ENCODE assay signal across 33 mouse cellular contexts in genomic region chr11:68597912-68598311, GRCm38 (mm10). TPM values are rescaled to one million over a fixed set of nuclear protein-coding genes. Genes with fewer than 3 reads are reported as not detected.
"Had no signal": no experiment of that assay in that cellular context is flagged by ENCODE, and none has a peak within 500 bp of the region (broad histone marks: within the 10 kb centered on the region; RNA-seq: fewer than 3 reads in every experiment).

No protein-coding gene starts in this region.

- H3K9ac ChIP-seq: heart, embryonic 13.5 days; heart, embryonic 15.5 days; hindbrain, embryonic 12.5 days; hindbrain, embryonic 14.5 days; intestine, embryonic 15.5 days; limb, embryonic 13.5 days; limb, embryonic 15.5 days; liver, embryonic 13.5 days had no signal

- H3K4me3 ChIP-seq: gastrocnemius, adult 2 months; heart, embryonic 13.5 days; heart, embryonic 15.5 days; hindbrain, embryonic 10.5 days; hindbrain, embryonic 12.5 days; intestine, embryonic 15.5 days; layer of hippocampus, adult 2 months; left cerebral cortex, adult 2 months; limb, embryonic 13.5 days; limb, embryonic 15.5 days; liver, embryonic 13.5 days had no signal

- ATAC-seq: hindbrain, embryonic 16.5 days; inflammation-experienced regulatory T-cells, adult 6 months; intestine, embryonic 15.5 days; intestine, postnatal 0 days had no signal

- H3K4me2 ChIP-seq: heart, embryonic 11.5 days; heart, embryonic 13.5 days; heart, embryonic 15.5 days; hindbrain, embryonic 12.5 days; hindbrain, embryonic 14.5 days; intestine, embryonic 15.5 days; limb, embryonic 13.5 days; limb, embryonic 15.5 days; liver, embryonic 13.5 days had no signal

- H3K27me3 ChIP-seq: heart, embryonic 13.5 days; heart, embryonic 15.5 days; hindbrain, embryonic 12.5 days; intestine, embryonic 15.5 days; limb, embryonic 13.5 days; limb, embryonic 15.5 days; liver, embryonic 13.5 days had no signal

- H3K9me3 ChIP-seq: heart, embryonic 13.5 days; heart, embryonic 15.5 days; hindbrain, embryonic 10.5 days; hindbrain, embryonic 12.5 days; intestine, embryonic 15.5 days; limb, embryonic 13.5 days; limb, embryonic 15.5 days; liver, embryonic 13.5 days had no signal

- DNase-seq: gastrocnemius, adult 2 months; gastrocnemius, postnatal 10 days; gastrocnemius, postnatal 25 days; heart, adult 18-20 months; heart, postnatal 14 days; heart, postnatal 36 days; kidney, adult 18-20 months; kidney, adult 8-10 months; kidney, postnatal 10 days; kidney, postnatal 25 days; kidney, postnatal 4 days; liver, embryonic 13.5 days had no signal

- H3K36me3 ChIP-seq: heart, embryonic 13.5 days; heart, embryonic 15.5 days; hindbrain, embryonic 10.5 days; hindbrain, embryonic 12.5 days; intestine, embryonic 15.5 days; limb, embryonic 13.5 days; limb, embryonic 15.5 days; liver, embryonic 13.5 days had no signal

- H3K27ac ChIP-seq: gastrocnemius, adult 2 months; heart, embryonic 13.5 days; heart, embryonic 15.5 days; hindbrain, embryonic 10.5 days; hindbrain, embryonic 12.5 days; hindbrain, embryonic 14.5 days; intestine, embryonic 15.5 days; layer of hippocampus, adult 2 months; left cerebral cortex, adult 2 months; limb, embryonic 13.5 days; limb, embryonic 15.5 days; liver, embryonic 13.5 days had no signal

RNA-seq across cellular contexts. Expression of gene Ccdc42, which starts 11.1 kb away (rescaled TPM):
- total RNA-seq: gastrocnemius, adult 2 months; gastrocnemius, postnatal 25 days; gastrocnemius, postnatal 4 days; granulocyte monocyte progenitor cell, adult 5-6 weeks; heart, adult 18-20 months; heart, adult 8-10 months; heart, postnatal 14 days; heart, postnatal 36 days; liver, adult 2 months had no signal
- polyA plus RNA-seq: inflammation-experienced regulatory T-cells, adult 6 months; liver, adult 2 months had no signal

RNA-seq across cellular contexts. Expression of gene Mfsd6l, which starts 41.9 kb away (rescaled TPM):
- total RNA-seq: gastrocnemius, postnatal 25 days; granulocyte monocyte progenitor cell, adult 5-6 weeks; heart, postnatal 36 days; layer of hippocampus, postnatal 25 days; left cerebral cortex, adult 2 months; left cerebral cortex, postnatal 14 days; liver, adult 2 months had no signal
- polyA plus RNA-seq: heart, embryonic 13.5 days; heart, embryonic 15.5 days; hindbrain, embryonic 14.5 days; inflammation-experienced regulatory T-cells, adult 6 months; limb, embryonic 11.5 days; liver, embryonic 13.5 days had no signal
